Mouse (Mus musculus) kidney, adult 2 months (tissue): ENCODE results near the gene Tbcb.

Experiments
- CTCF ChIP-seq: fragments of 200-500 bp; conservative IDR thresholded peaks from 2 replicates; pipeline ENCODE4 v1.5.1; 2011; ENCODE audit warnings: low read depth, mild to moderate bottlenecking, control low read depth, low read length, moderate library complexity, mixed read lengths; ENCODE audit not compliant: insufficient read depth, insufficient read length
- POLR2A ChIP-seq: fragments of 200-500 bp; IDR thresholded peaks from one replicate; pipeline ENCODE4 v1.6.1; 2011; ENCODE audit warnings: low read depth, low read length, control low read depth

DNA sequence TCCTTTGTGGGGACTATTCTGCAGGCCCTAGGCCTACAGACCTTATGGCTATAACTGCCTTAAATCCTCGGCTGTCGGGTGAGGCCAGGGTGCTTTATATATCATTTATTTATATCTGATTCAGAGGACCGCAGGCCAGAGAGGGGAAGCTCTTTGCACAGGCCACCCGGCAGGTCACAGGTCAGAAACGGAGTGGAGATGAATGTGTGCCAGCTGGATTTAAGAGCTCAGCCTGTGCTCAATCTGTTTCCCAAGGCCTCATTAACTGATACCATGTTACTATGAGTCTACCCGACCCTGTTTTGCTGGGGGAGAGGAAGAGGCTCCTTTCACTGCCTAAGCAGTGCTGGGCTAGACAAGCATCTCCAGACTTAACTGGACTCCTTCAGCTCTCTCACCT, 42.3 kb upstream of the Tbcb start:
- TF ChIP-seq CTCF: no peak
- no peak for TF ChIP-seq POLR2A
